Mouse (Mus musculus): ENCODE measurements around the gene Dqx1. TPM values are rescaled to one million over a fixed set of nuclear protein-coding genes. Genes with fewer than 3 reads are reported as not detected.

Gene Dqx1
- polyA plus RNA-seq, 1 experiment from 2014 or later, result 1.4 TPM

- 81% methylated on average over 4 of the region's 4 CpGs for WGBS
- H3K27me3 ChIP-seq (ENCODE audit: control insufficient read depth, insufficient read depth, low read length), result 0 out of 2 replicates have a peak, but pooled peaks cover 2% of the 10 kb centered on the region
- no peaks in the 10 kb centered on the region for H3K9me3 ChIP-seq (ENCODE audit: control insufficient read depth, low read length)
- peaks cover 2% of the 10 kb centered on the region; the same call in 1 of the 2 replicates for H3K36me3 ChIP-seq (ENCODE audit: control insufficient read depth, insufficient read depth, low read length)
- DNase-seq (ENCODE audit: low spot score), result no peak
- H3K4me2 ChIP-seq (ENCODE audit: low read depth), result no peak overlapping the region
- no peak overlapping the region for H3K27ac ChIP-seq (ENCODE audit: low read depth, low read length)
- H3K4me3 ChIP-seq (ENCODE audit: low read depth, low read length), result no peak overlapping the region
- H3K4me1 ChIP-seq (ENCODE audit: control insufficient read depth, insufficient read depth, low read length), result peaks cover 15% of the 10 kb centered on the region
- ATAC-seq (ENCODE audit: insufficient read depth, low FRiP score, low TSS enrichment), result no peak
- H3K9ac ChIP-seq (ENCODE audit: low read length), result no peak overlapping the region
These were observed 46.5 kb downstream of the Dqx1 start for GRCm38 (mm10) chr6:83104158-83104557.

GRCm38 (mm10) chr6:83107566-83108400 lies 50.1 kb downstream of the Dqx1 start:
- no peaks in the 10 kb centered on the region for H3K9me3 ChIP-seq (ENCODE audit: control insufficient read depth, low read length)
- peaks cover 12% of the 10 kb centered on the region for H3K4me1 ChIP-seq (ENCODE audit: control insufficient read depth, insufficient read depth, low read length)
- H3K4me3 ChIP-seq (ENCODE audit: low read depth, low read length), result peak overlapping the region; percentile 89; the same call in 1 of the 2 replicates
- 36% methylated on average over 13 of the region's 13 CpGs for WGBS
- ATAC-seq (ENCODE audit: insufficient read depth, low FRiP score, low TSS enrichment) (peak; percentile 40; the same call in 1 of the 2 replicates), DNase-seq (ENCODE audit: low spot score) (peak; percentile 82)
- H3K27me3 ChIP-seq (ENCODE audit: control insufficient read depth, insufficient read depth, low read length), result 0 out of 2 replicates have a peak, but pooled peaks cover 2% of the 10 kb centered on the region
- H3K27ac ChIP-seq (ENCODE audit: low read depth, low read length), result no peak overlapping the region
- H3K4me2 ChIP-seq (ENCODE audit: low read depth), result peak overlapping the region; percentile 86
- peaks cover 2% of the 10 kb centered on the region; the same call in 1 of the 2 replicates for H3K36me3 ChIP-seq (ENCODE audit: control insufficient read depth, insufficient read depth, low read length)
- peak overlapping the region; percentile 92 for H3K9ac ChIP-seq (ENCODE audit: low read length)

GRCm38 (mm10) chr6:83108762-83109668 lies 51.4 kb downstream of the Dqx1 start, which contains the start of gene Mrpl53:
TSS of gene Mrpl53 (plus strand) at chr6:83109040.
- Histone ChIP-seq H3K27me3 (ENCODE audit: control insufficient read depth, insufficient read depth, low read length) (no peaks in the 10 kb centered on the region), H3K4me3 (ENCODE audit: low read depth, low read length) (peak within 1 kb of the TSS; percentile 89), H3K4me2 (ENCODE audit: low read depth) (peak within 1 kb of the TSS; percentile 86), H3K27ac (ENCODE audit: low read depth, low read length) (peak within 1 kb of the TSS; percentile 70), H3K4me1 (ENCODE audit: control insufficient read depth, insufficient read depth, low read length) (peaks cover 12% of the 10 kb centered on the region), H3K36me3 (ENCODE audit: control insufficient read depth, insufficient read depth, low read length) (peaks cover 2% of the 10 kb centered on the region; the same call in 1 of the 2 replicates), H3K9me3 (ENCODE audit: control insufficient read depth, low read length) (no peaks in the 10 kb centered on the region), H3K9ac (ENCODE audit: low read length) (peak within 1 kb of the TSS; percentile 92)
- under 1% methylated on average over 76 of the region's 76 CpGs for WGBS
- DNase-seq (ENCODE audit: low spot score) (peak; percentile 85), ATAC-seq (ENCODE audit: insufficient read depth, low FRiP score, low TSS enrichment) (peak; percentile 89)

- H3K27me3 ChIP-seq (ENCODE audit: control insufficient read depth, insufficient read depth, low read length), result no peaks in the 10 kb centered on the region
- H3K36me3 ChIP-seq (ENCODE audit: control insufficient read depth, insufficient read depth, low read length), result peaks cover 2% of the 10 kb centered on the region; the same call in 1 of the 2 replicates
- H3K9me3 ChIP-seq (ENCODE audit: control insufficient read depth, low read length), result no peaks in the 10 kb centered on the region
- H3K27ac ChIP-seq (ENCODE audit: low read depth, low read length), result no peak overlapping the region
- DNase-seq (ENCODE audit: low spot score) (no peak), ATAC-seq (ENCODE audit: insufficient read depth, low FRiP score, low TSS enrichment) (no peak)
- WGBS, result 91% methylated on average over 4 of the region's 4 CpGs
- no peak overlapping the region for H3K9ac ChIP-seq (ENCODE audit: low read length)
- peaks cover 19% of the 10 kb centered on the region for H3K4me1 ChIP-seq (ENCODE audit: control insufficient read depth, insufficient read depth, low read length)
- H3K4me3 ChIP-seq (ENCODE audit: low read depth, low read length), result no peak overlapping the region
- H3K4me2 ChIP-seq (ENCODE audit: low read depth), result no peak overlapping the region
These were observed 54.0 kb downstream of the Dqx1 start for GRCm38 (mm10) chr6:83111510-83112136.

GRCm38 (mm10) chr6:83115011-83115671 lies 57.5 kb downstream of the Dqx1 start, which contains the start of gene Mogs:
TSS of gene Mogs (plus strand) at chr6:83115496.
- whole genome bisulfite sequencing, result 2% methylated on average over 48 of the region's 58 CpGs
- H3K27me3 ChIP-seq (ENCODE audit: control insufficient read depth, insufficient read depth, low read length), result no peaks in the 10 kb centered on the region

GRCm38 (mm10) chr6:83115682-83116372 lies 58.2 kb downstream of the Dqx1 start:
- 2% methylated on average over 43 of the region's 48 CpGs for WGBS
- peaks cover 24% of the 10 kb centered on the region for H3K4me1 ChIP-seq (ENCODE audit: control insufficient read depth, insufficient read depth, low read length)
- ATAC-seq (ENCODE audit: insufficient read depth, low FRiP score, low TSS enrichment), result peak; percentile 2; the same call in 1 of the 2 replicates

More at GRCm38 (mm10) chr6:83115011-83115671, 57.5 kb downstream of the Dqx1 start, which contains the start of gene Mogs:
- Histone ChIP-seq H3K4me1 (ENCODE audit: control insufficient read depth, insufficient read depth, low read length) (peaks cover 24% of the 10 kb centered on the region), H3K27ac (ENCODE audit: low read depth, low read length) (peak within 1 kb of the TSS; percentile 83), H3K36me3 (ENCODE audit: control insufficient read depth, insufficient read depth, low read length) (peaks cover 9% of the 10 kb centered on the region), H3K4me2 (ENCODE audit: low read depth) (peak within 1 kb of the TSS; percentile 97), H3K9me3 (ENCODE audit: control insufficient read depth, low read length) (no peaks in the 10 kb centered on the region), H3K4me3 (ENCODE audit: low read depth, low read length) (peak within 1 kb of the TSS; percentile 81), H3K9ac (ENCODE audit: low read length) (peak within 1 kb of the TSS; percentile 91)
- peak; percentile 80 for ATAC-seq (ENCODE audit: insufficient read depth, low FRiP score, low TSS enrichment)
- peak; percentile 93 for DNase-seq (ENCODE audit: low spot score)

GRCm38 (mm10) chr6:83116373-83117164 lies 58.9 kb downstream of the Dqx1 start:
- WGBS, result 84% methylated on average over 11 of the region's 11 CpGs
- DNase-seq (ENCODE audit: low spot score) (no peak), ATAC-seq (ENCODE audit: insufficient read depth, low FRiP score, low TSS enrichment) (no peak)
- peak overlapping the region; percentile 81 for H3K4me3 ChIP-seq (ENCODE audit: low read depth, low read length)
- H3K27ac ChIP-seq (ENCODE audit: low read depth, low read length), result 0 out of 2 replicates have a peak overlapping the region, but pooled peaks have one; percentile 20
- H3K4me2 ChIP-seq (ENCODE audit: low read depth), result peak overlapping the region; percentile 97
- no peaks in the 10 kb centered on the region for H3K27me3 ChIP-seq (ENCODE audit: control insufficient read depth, insufficient read depth, low read length)
- H3K9me3 ChIP-seq (ENCODE audit: control insufficient read depth, low read length), result no peaks in the 10 kb centered on the region
- H3K9ac ChIP-seq (ENCODE audit: low read length), result peak overlapping the region; percentile 91
- H3K4me1 ChIP-seq (ENCODE audit: control insufficient read depth, insufficient read depth, low read length), result peaks cover 24% of the 10 kb centered on the region
- H3K36me3 ChIP-seq (ENCODE audit: control insufficient read depth, insufficient read depth, low read length), result peaks cover 9% of the 10 kb centered on the region

More at GRCm38 (mm10) chr6:83115682-83116372, 58.2 kb downstream of the Dqx1 start:
- Histone ChIP-seq H3K9me3 (ENCODE audit: control insufficient read depth, low read length) (no peaks in the 10 kb centered on the region), H3K27me3 (ENCODE audit: control insufficient read depth, insufficient read depth, low read length) (no peaks in the 10 kb centered on the region), H3K27ac (ENCODE audit: low read depth, low read length) (peak overlapping the region; percentile 83), H3K9ac (ENCODE audit: low read length) (peak overlapping the region; percentile 91), H3K36me3 (ENCODE audit: control insufficient read depth, insufficient read depth, low read length) (peaks cover 9% of the 10 kb centered on the region), H3K4me3 (ENCODE audit: low read depth, low read length) (peak overlapping the region; percentile 81), H3K4me2 (ENCODE audit: low read depth) (peak overlapping the region; percentile 97)
- no peak for DNase-seq (ENCODE audit: low spot score)
